Mouse (Mus musculus) spleen, adult 2 months (tissue): ENCODE measurements around the gene Kirrel3. TPM values are rescaled to one million over a fixed set of nuclear protein-coding genes. Genes with fewer than 3 reads are reported as not detected.

ENCODE experiments used
- DNase-seq, 2 experiments: peaks; one replicate each; pipeline versions ENCODE4 v3.0.0 to v3.0.0-alpha.2; 2012 to 2021; ENCODE audit warnings: low spot score in 2 of 2, low read depth in 1 of 2
- H3K27ac ChIP-seq: fragments of 200-500 bp; 2 replicates; pipeline ENCODE4 v1.5.1; 2012; ENCODE audit warnings: low read length, inconsistent platforms; ENCODE audit not compliant: insufficient read depth
- H3K27me3 ChIP-seq: fragments of 200-500 bp; 2 replicates; pipeline ENCODE4 v1.6.1; 2012; ENCODE audit warnings: mild to moderate bottlenecking, moderate library complexity, low read length, inconsistent platforms; ENCODE audit not compliant: control insufficient read depth, insufficient read depth
- H3K36me3 ChIP-seq: fragments of 200-500 bp; 2 replicates; pipeline ENCODE4 v1.6.1; 2012; ENCODE audit warnings: mild to moderate bottlenecking, low read length, inconsistent platforms; ENCODE audit not compliant: control insufficient read depth, insufficient read depth
- H3K4me1 ChIP-seq: fragments of 200-500 bp; 2 replicates; pipeline ENCODE4 v1.6.1; 2011; ENCODE audit warnings: inconsistent platforms; ENCODE audit not compliant: control insufficient read depth, insufficient read depth, insufficient read length
- H3K4me3 ChIP-seq: fragments of 200-500 bp; 2 replicates; pipeline ENCODE4 v1.5.1; 2011; ENCODE audit warnings: mild to moderate bottlenecking, inconsistent platforms; ENCODE audit not compliant: insufficient read depth, insufficient read length; ENCODE audit errors: extremely low read depth
- CTCF ChIP-seq: fragments of 200-500 bp; IDR thresholded peaks from 2 replicates; pipeline ENCODE4 v1.5.1; 2011; ENCODE audit warnings: mild to moderate bottlenecking, inconsistent platforms; ENCODE audit not compliant: insufficient read depth, insufficient read length, insufficient replicate concordance; ENCODE audit errors: extremely low read depth
- POLR2A ChIP-seq: fragments of 200-500 bp; IDR thresholded peaks from 2 replicates; pipeline ENCODE4 v1.6.1; 2011; ENCODE audit warnings: low read depth, low read length, inconsistent platforms
- WGBS: fragments of 180-500 bp; shearing (Covaris S2); methylation state at CpG from one replicate; pipeline ENCODE4 v1.1.7; 2018; 5-methylcytosine and 5-hydroxymethylcytosine counted together
- polyA plus RNA-seq: library from polyadenylated mRNA; depleted of rRNA; stranded (reverse); fragments of >200 nt; gene quantifications from 2 replicates; pipeline ENCODE4 v1.2.3, GENCODE M21; 2012

Gene Kirrel3
- polyA plus RNA-seq, 1 experiment = 0.23 TPM

- no peak overlapping the region for H3K4me3 ChIP-seq
- 84% methylated on average over 3 of the region's 3 CpGs for WGBS
- H3K4me1 ChIP-seq = no peaks in the 10 kb centered on the region
- TF ChIP-seq CTCF (no peak), POLR2A (no peak)
- no peaks in the 10 kb centered on the region for H3K36me3 ChIP-seq
- no peaks in the 10 kb centered on the region for H3K27me3 ChIP-seq
- DNase-seq = no peak
- H3K27ac ChIP-seq = no peak overlapping the region
These were observed 422.3 kb downstream of the Kirrel3 start for GRCm38 (mm10) chr9:34908040-34908439.

DNA sequence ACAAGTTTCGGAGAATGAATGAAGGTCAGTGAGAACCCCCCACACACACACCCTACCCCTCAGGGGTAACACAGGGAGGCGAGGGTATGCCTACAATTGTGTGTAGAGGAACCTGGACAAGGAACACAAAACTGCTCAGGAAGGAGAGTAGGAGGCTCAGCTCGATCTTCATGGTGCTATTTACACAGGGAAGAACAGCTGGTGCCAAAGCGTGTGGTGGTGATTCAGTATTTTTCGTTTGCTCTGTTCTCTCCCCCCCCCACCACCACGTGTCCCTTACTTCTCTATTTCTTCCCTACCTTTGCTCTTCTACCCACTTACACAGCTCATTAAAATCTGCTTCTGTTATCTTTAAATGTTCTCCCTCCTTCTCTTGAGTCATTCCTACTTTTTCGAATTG is 426.1 kb downstream of the Kirrel3 start:
- Histone ChIP-seq H3K27ac (no peak overlapping the region), H3K36me3 (no peaks in the 10 kb centered on the region), H3K27me3 (no peaks in the 10 kb centered on the region), H3K4me1 (no peaks in the 10 kb centered on the region), H3K4me3 (no peak overlapping the region)
- WGBS = 77% methylated on average over 7 of the region's 7 CpGs
- DNase-seq = no peak
- TF ChIP-seq CTCF (no peak), POLR2A (no peak)

- no peak for DNase-seq
- H3K27ac ChIP-seq = no peak overlapping the region
- H3K4me1 ChIP-seq = no peaks in the 10 kb centered on the region
- WGBS = 82% methylated on average over 2 of the region's 2 CpGs
- no peak overlapping the region for H3K4me3 ChIP-seq
- TF ChIP-seq CTCF (no peak), POLR2A (no peak)
- no peaks in the 10 kb centered on the region for H3K27me3 ChIP-seq
- no peaks in the 10 kb centered on the region for H3K36me3 ChIP-seq
These were observed 426.7 kb downstream of the Kirrel3 start for GRCm38 (mm10) chr9:34912273-34912972.

GRCm38 (mm10) chr9:34912996-34913395 is 427.3 kb downstream of the Kirrel3 start:
- Histone ChIP-seq H3K4me1 (no peaks in the 10 kb centered on the region), H3K36me3 (no peaks in the 10 kb centered on the region), H3K27ac (no peak overlapping the region), H3K4me3 (no peak overlapping the region), H3K27me3 (no peaks in the 10 kb centered on the region)
- WGBS = 11% methylated on average over 5 of the region's 5 CpGs
- DNase-seq = no peak
- no peak for TF ChIP-seq POLR2A
- no peak for TF ChIP-seq CTCF

- no peak overlapping the region for H3K4me3 ChIP-seq
- no peak for DNase-seq
- H3K27ac ChIP-seq = no peak overlapping the region
- TF ChIP-seq POLR2A = no peak
- no peak for TF ChIP-seq CTCF
- H3K4me1 ChIP-seq = no peaks in the 10 kb centered on the region
- no peaks in the 10 kb centered on the region for H3K27me3 ChIP-seq
- no peaks in the 10 kb centered on the region for H3K36me3 ChIP-seq
- 92% methylated on average over 5 of the region's 5 CpGs for WGBS
These were observed 433.3 kb downstream of the Kirrel3 start for GRCm38 (mm10) chr9:34918976-34919375.

DNA sequence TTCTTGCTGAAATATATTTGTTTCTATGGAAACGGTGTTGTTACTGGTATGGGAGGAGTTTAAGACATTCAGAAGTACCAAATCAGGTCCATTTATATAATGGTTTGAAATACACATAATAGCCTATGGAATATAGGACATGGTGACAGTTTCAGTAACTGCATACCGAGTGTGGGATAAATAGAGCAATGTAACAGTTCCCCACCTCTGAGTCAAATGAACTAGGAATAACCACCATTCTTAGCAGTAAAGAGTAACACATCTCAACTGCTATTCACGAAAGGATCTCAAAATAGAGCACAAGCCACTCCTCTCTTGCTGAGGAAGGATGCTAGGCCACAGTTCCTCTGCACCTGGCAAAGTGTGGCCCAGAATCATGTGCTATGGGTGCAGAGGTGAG is 434.4 kb downstream of the Kirrel3 start:
- Histone ChIP-seq H3K27me3 (no peaks in the 10 kb centered on the region), H3K36me3 (no peaks in the 10 kb centered on the region), H3K27ac (no peak overlapping the region), H3K4me3 (no peak overlapping the region), H3K4me1 (no peaks in the 10 kb centered on the region)
- 58% methylated on average over 3 of the region's 3 CpGs for WGBS
- no peak for DNase-seq
- no peak for TF ChIP-seq CTCF
- no peak for TF ChIP-seq POLR2A

DNA sequence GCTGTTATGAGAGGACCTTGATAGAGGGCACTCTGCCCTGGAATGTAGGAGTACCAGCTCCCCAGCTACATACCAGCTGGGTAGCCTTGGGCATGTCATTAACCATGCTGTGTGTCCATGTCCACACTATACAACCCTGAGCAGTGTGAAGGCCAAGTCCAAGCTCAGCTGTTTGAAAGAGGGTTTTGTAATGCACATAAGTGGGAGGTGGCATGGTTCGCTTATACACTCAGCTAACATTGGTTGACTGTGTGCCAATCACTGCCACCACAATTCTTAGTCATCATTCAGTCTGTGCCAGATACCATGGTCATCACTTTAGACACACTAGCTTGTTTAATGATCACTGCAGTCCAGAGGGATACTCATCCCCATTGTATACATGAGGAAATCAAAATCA is 436.2 kb downstream of the Kirrel3 start:
- no peaks in the 10 kb centered on the region for H3K4me1 ChIP-seq
- H3K27ac ChIP-seq = no peak overlapping the region
- H3K4me3 ChIP-seq = no peak overlapping the region
- WGBS = 80% methylated on average over 1 of the region's 1 CpGs
- no peak for DNase-seq
- no peaks in the 10 kb centered on the region for H3K27me3 ChIP-seq
- no peaks in the 10 kb centered on the region for H3K36me3 ChIP-seq
- TF ChIP-seq POLR2A (no peak), CTCF (no peak)
